Mouse (Mus musculus) left cerebral cortex, postnatal 25 days (tissue): Measurements from ENCODE around the gene Ggt1. TPM values are rescaled to one million over a fixed set of nuclear protein-coding genes. Genes with fewer than 3 reads are reported as not detected.

ENCODE experiments used
- DNase-seq, 2 experiments: peaks; one replicate each; pipeline ENCODE4 v3.0.0; 2022; ENCODE audit warnings: low spot score in 2 of 2, mixed read lengths in 1 of 2
- intact Hi-C: fragments of 180-260 bp; cut with DNase I; formaldehyde crosslinking; loops from one replicate; pipeline ENCODE4 v1.15.1; 2025
- total RNA-seq, 2 experiments: library from RNA; stranded (reverse); gene quantifications; 2 replicates each; pipeline ENCODE4 v1.2.3; 2021

Gene Ggt1
- total RNA-seq, 2 experiments from 2014 or later, result 2.2 to 4.2 TPM

GRCm38 (mm10) chr10:75608975-75609374 is 47.6 kb downstream of the Ggt1 start:
- no peak for DNase-seq
- intact Hi-C loops, result no loop called here

GRCm38 (mm10) chr10:75610486-75610885 is 49.1 kb downstream of the Ggt1 start:
- DNase-seq, result no peak
- intact Hi-C loops, result no loop called here

GRCm38 (mm10) chr10:75616044-75616443 is 54.6 kb downstream of the Ggt1 start:
- intact Hi-C loops, result no loop called here
- no peak for DNase-seq

GRCm38 (mm10) chr10:75620818-75621217 is 59.4 kb downstream of the Ggt1 start:
- DNase-seq, result no peak
- intact Hi-C loops, result no loop called here

GRCm38 (mm10) chr10:75625920-75626319 is 64.5 kb downstream of the Ggt1 start:
- intact Hi-C loops, result no loop called here
- DNase-seq, result no peak

GRCm38 (mm10) chr10:75626991-75627390 is 65.6 kb downstream of the Ggt1 start:
- no peak for DNase-seq
- intact Hi-C loops, result no loop called here

- intact Hi-C loops, result no loop called here
- DNase-seq, result no peak
Measured at GRCm38 (mm10) chr10:75627490-75627889, 66.1 kb downstream of the Ggt1 start.

GRCm38 (mm10) chr10:75632633-75633032 is 71.2 kb downstream of the Ggt1 start:
- intact Hi-C loops, result loop anchor here (5.0 kb wide), 1 partner anchor 1605 kb away; no protein-coding TSS in a partner anchor
- DNase-seq, result peak in 1 of 2 experiments; percentile 41

GRCm38 (mm10) chr10:75633048-75633447 is 71.6 kb downstream of the Ggt1 start:
- intact Hi-C loops, result loop anchor here (5.0 kb wide), 1 partner anchor 1604 kb away; no protein-coding TSS in a partner anchor
- DNase-seq, result no peak

- DNase-seq, result no peak
- intact Hi-C loops, result loop anchor here (2.0 to 5.0 kb wide), 2 partner anchors 71 to 1604 kb away; no protein-coding TSS in a partner anchor
Measured at GRCm38 (mm10) chr10:75633576-75634139, 72.3 kb downstream of the Ggt1 start.

GRCm38 (mm10) chr10:75634610-75635009 is 73.2 kb downstream of the Ggt1 start:
- DNase-seq, result no peak
- intact Hi-C loops, result loop anchor here (1.0 to 5.0 kb wide), 5 partner anchors 48 to 1603 kb away; partner anchors contain the start of gene Gm5134

- DNase-seq, result no peak
- intact Hi-C loops, result loop anchor here (1.0 to 5.0 kb wide), 4 partner anchors 49 to 317 kb away; partner anchors contain the start of gene Gm5134
Measured at GRCm38 (mm10) chr10:75635019-75635692, 73.8 kb downstream of the Ggt1 start.

- intact Hi-C loops, result loop anchor here (1.0 to 5.0 kb wide), 4 partner anchors 49 to 317 kb away; partner anchors contain the start of gene Gm5134
- DNase-seq, result peak; percentile 85 to 90
Measured at GRCm38 (mm10) chr10:75635693-75636055, 74.3 kb downstream of the Ggt1 start.

Other genes with a start within 250 kb of the Ggt1 start
- gene Adora2a, start 244.7 kb upstream of the Ggt1 start, total RNA-seq, result 10 to 100 TPM in 1 of 2 experiments, 1 to 10 TPM in 1; 5.5 to 51.2 TPM
- under 1 TPM; 0.53 to 0.76 TPM for gene Upb1, start 160.5 kb upstream of the Ggt1 start, total RNA-seq
- gene Snrpd3, start 44.1 kb upstream of the Ggt1 start, total RNA-seq, result 10 to 100 TPM; 71.6 to 77.3 TPM
- 10 to 100 TPM; 17.4 to 20.0 TPM for gene Gucd1, start 43.6 kb upstream of the Ggt1 start, total RNA-seq
- 1 to 10 TPM; 9.1 to 9.2 TPM for gene Lrrc75b, start 1.3 kb upstream of the Ggt1 start, total RNA-seq
- 1 to 10 TPM; 2.6 to 2.8 TPM for gene Ggt5, start 27.7 kb downstream of the Ggt1 start, total RNA-seq
- 1 to 10 TPM; 5.8 to 8.4 TPM for gene Susd2, start 82.4 kb downstream of the Ggt1 start, total RNA-seq
- 10 to 100 TPM; 69.4 to 69.7 TPM for gene Cabin1, start 202.7 kb downstream of the Ggt1 start, total RNA-seq
- gene Ddt, start 211.8 kb downstream of the Ggt1 start, total RNA-seq, result 10 to 100 TPM; 36.1 to 43.6 TPM
- gene Gm20441, start 219.3 kb downstream of the Ggt1 start, total RNA-seq, result not detected
- 1 to 10 TPM; 1.1 to 1.4 TPM for gene Gstt3, start 219.8 kb downstream of the Ggt1 start, total RNA-seq
- 1 to 10 TPM; 6.2 to 7.0 TPM for gene Gstt1, start 237.0 kb downstream of the Ggt1 start, total RNA-seq